Mouse (Mus musculus) large intestine, adult 2 months (tissue): Measurements from ENCODE around the gene Gm49450. TPM values are rescaled to one million over a fixed set of nuclear protein-coding genes. Genes with fewer than 3 reads are reported as not detected.
"Not testable (repeated sequence)": the region's sequence is repeated elsewhere in the genome, so short reads cannot be mapped to it uniquely, and the experiment has no call there.

Experiments used
- DNase-seq: peaks from one replicate; pipeline ENCODE4 v3.0.0-alpha.2; 2012; ENCODE audit warnings: low read depth, low spot score
- WGBS: fragments of 180-500 bp; shearing (Covaris S2); methylation state at CpG from one replicate; pipeline ENCODE4 v1.1.7; 2018; 5-methylcytosine and 5-hydroxymethylcytosine counted together
- polyA plus RNA-seq: library from polyadenylated mRNA; depleted of rRNA; stranded (reverse); fragments of >200 nt; gene quantifications from 2 replicates; pipeline ENCODE4 v1.2.3, GENCODE M21; 2012

The Gm49450 gene
- polyA plus RNA-seq, 1 experiment = 0.55 TPM

DNA sequence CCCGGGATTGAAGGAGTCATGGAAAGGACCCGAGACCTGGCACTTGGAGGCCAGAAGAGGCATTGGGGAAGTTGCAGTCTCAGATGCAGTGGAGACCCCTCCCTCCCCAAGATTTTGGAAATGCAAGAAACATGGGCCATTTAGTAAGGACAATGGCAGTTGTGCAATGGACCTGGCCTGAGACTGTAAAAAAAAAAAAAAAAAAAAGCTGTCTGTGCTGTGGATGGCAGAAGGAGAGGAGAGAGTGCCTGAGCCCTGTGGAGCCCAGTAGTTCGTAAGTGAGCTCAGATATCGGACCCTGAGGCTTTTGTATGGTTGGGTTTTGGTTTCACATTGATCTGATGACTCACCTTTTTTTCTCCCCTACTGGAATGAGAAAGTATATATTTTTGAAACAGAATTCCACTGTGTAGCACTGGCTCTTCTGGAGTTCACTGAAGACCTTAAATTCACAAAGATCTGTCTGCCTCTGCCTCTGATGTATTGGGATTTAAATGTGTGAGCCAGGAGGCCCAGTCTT lies 5.6 kb upstream of the Gm49450 start:
- WGBS = 91% methylated on average over 4 of the region's 4 CpGs
- DNase-seq = no peak

DNA sequence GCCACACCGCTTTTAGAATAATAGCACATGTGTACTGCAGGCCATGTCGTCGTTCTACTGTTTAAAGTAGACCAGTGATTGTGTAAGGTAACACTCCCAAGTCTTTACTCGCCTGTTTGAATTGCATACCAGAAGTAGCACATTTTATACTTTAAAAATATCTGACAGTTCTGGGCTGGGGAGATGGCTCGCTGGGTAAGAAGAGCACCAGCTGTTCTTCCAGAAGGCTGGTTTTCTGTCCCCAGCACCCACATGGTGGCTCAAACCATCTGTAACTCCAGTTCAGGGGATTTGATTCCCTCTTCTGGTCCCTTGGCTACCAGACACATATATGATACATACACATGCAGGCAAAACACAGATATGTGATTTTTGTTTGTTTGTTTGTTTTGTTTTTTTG lies 4.1 kb upstream of the Gm49450 start:
- DNase-seq = no peak
- 76% methylated on average over 5 of the region's 5 CpGs for WGBS

DNA sequence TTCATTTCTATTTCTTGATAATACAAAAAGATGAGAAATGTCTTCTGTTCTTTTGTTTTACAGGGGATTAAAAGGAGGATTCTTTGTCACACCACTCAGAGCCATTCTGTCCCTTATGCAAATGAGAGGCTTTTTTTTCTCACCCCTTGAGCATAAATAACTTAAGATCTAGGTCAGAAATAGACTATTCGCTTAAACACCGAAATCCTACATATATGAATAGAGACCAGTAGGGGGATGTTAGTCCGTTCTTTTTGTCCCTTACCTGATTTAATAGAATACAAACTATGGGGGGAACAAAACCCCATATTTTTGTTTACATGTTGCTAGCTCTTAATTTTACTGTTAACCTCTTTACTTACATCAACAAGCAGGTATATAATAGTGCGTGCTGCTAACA lies 2.6 kb upstream of the Gm49450 start:
- WGBS = 94% methylated on average over 4 of the region's 4 CpGs
- DNase-seq = no peak

DNA sequence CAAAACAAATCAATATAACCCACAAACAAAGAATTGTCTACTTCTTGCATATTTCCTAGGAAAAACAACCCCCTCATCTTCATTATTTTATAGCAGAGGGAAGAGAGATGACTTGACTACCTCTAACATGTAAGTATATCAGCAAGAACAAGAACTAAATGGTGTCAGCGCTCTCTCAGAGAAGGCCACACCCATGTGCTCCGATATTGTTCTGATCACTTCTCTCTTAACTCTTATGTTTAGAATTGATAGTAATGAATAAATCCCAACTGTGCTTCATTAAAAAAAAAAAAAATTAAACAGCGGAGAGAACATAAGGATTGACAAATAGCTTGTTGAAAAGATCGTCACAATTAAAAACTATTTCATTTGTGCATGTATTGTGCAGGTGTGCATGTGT lies 2.0 kb upstream of the Gm49450 start:
- 74% methylated on average over 4 of the region's 4 CpGs for WGBS
- DNase-seq = no peak

GRCm38 (mm10) chr15:98954425-98955253 lies 1.3 kb upstream of the Gm49450 start:
- no peak for DNase-seq

DNA sequence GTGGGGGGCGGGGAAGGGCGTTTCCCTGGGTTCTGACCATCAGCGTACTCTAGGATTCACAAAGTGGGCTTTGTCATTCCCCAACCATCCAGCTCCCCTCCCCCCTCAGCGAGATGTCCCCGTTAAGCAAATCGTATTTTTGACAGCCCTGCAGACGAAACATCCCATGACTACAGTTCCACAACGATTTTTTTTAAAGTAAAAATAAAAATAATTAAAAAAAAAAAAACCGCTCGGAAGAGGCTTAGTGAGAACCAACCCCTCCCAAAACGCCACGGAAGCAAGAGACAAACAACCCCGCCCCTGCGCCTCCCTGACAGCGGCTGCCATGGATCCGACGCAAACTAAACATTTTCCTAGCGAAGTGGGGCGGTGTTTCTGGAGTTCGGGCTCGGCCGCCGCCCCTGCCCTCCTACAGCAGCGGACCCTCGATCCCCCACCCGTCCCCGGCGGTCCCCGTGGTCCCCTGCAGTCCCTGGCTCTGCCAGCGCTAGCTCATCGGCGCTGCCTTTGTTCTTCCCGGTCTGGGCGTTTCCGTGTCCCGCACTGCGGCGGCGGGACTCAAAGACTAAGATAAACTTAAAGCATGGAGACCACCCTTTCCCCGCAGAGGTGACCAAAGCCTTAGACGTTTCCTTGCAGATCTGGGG lies 475 bp downstream of the Gm49450 start:
- DNase-seq = no peak
- WGBS = 1% methylated on average over 41 of the region's 41 CpGs

More at GRCm38 (mm10) chr15:98954425-98955253, 1.3 kb upstream of the Gm49450 start:
- WGBS = 50% methylated on average over 14 of the region's 14 CpGs

- no peak for DNase-seq
Observed at GRCm38 (mm10) chr15:98952063-98952455, 1.3 kb downstream of the Gm49450 start.

DNA sequence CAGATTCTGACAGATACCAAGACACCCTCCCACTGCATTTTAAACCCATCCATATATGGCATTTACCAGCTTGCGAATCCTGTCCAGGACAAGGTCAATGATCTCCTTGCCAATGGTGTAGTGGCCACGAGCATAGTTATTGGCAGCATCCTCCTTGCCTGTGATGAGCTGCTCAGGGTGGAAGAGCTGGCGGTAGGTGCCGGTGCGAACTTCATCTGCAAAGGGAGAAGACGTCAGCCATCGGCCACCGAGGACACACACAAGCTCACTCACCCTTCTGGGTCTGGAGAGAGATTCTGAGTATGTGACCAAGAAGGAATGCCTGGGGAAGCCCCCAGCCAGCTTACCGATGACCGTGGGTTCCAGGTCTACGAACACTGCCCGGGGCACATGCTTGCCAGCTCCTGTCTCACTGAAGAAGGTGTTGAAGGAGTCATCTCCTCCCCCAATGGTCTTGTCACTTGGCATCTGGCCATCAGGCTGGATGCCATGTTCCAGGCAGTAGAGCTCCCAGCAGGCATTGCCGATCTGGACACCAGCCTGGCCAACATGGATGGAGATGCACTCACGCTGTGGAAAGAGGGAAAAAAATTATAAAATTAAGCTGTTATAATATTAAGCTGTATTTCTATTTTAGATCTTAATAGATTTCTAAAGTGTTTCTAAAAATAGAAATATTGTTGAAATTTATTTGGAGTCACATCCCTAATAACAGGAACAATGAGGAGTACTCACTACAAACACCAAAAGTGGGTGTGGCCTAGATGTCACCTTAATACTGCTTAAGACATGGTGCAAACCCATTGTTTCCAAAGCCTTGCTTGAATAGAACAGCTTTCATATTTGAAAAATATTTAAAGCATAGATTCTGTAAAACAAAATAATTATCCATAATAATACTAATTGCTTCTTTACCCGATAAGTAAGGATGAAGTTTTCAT lies 2.0 kb downstream of the Gm49450 start:
- WGBS = 77% methylated on average over 11 of the region's 15 CpGs
- DNase-seq = not testable (repeated sequence)

More at GRCm38 (mm10) chr15:98952063-98952455, 1.3 kb downstream of the Gm49450 start:
- 28% methylated on average over 5 of the region's 5 CpGs for WGBS

- no peak for DNase-seq
- 63% methylated on average over 3 of the region's 3 CpGs for WGBS
Observed at GRCm38 (mm10) chr15:98949607-98949892, 3.8 kb downstream of the Gm49450 start.

- WGBS = 81% methylated on average over 6 of the region's 6 CpGs
- DNase-seq = no peak
Observed at GRCm38 (mm10) chr15:98948857-98949606, 4.3 kb downstream of the Gm49450 start.

GRCm38 (mm10) chr15:98948382-98948781 lies 5.0 kb downstream of the Gm49450 start:
- no peak for DNase-seq

- DNase-seq = no peak
- WGBS = 73% methylated on average over 3 of the region's 3 CpGs
Observed at GRCm38 (mm10) chr15:98947884-98948283, 5.5 kb downstream of the Gm49450 start.

DNA sequence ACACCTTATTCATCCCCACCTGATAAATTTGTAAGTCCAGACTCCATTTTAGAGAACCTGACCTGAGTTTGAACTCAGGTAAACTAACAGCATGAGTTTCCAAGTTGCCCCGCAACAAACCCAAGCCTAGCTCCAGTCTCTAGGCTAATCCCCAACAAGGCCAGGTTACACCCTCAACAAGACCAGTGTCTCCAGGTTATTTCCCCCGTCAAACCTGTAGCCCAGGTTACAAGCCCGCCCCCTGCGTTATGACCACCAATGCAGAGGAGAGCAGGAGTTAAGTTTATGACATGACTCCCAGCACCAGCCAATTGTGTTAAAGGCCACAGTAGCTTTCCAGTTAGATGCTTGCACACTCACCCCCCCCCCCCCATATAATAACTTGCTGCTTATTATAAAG lies 10.2 kb downstream of the Gm49450 start:
- DNase-seq = no peak

DNA sequence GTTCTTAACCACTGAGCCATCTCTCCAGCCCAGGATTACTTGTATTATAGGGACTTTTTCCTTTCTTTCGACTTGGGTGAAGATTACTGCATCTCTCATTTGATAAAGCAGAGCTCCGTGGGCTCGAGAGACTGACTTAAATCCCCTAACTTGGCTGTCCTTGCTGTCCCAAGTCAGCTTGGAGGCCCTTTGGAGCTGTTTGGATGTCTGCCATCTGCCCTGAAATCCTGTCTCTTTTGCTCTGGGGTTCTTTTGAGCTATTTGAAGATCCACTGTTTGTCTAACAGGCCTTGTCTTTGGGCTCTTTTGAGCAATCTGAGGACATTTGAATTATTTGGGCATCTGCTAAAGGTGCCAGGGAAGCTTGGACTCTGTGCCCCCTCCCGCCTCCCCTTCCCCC lies 11.3 kb downstream of the Gm49450 start:
- WGBS = 79% methylated on average over 4 of the region's 4 CpGs
- DNase-seq = no peak

More for the DNA sequence above, 10.2 kb downstream of the Gm49450 start:
- 36% methylated on average over 4 of the region's 4 CpGs for WGBS

- DNase-seq = no peak
- 81% methylated on average over 2 of the region's 2 CpGs for WGBS
Observed at GRCm38 (mm10) chr15:98941539-98941938, 11.8 kb downstream of the Gm49450 start.

GRCm38 (mm10) chr15:98940816-98941215 lies 12.5 kb downstream of the Gm49450 start:
- 75% methylated on average over 10 of the region's 10 CpGs for WGBS
- no peak for DNase-seq

- DNase-seq = no peak
- under 1% methylated on average over 57 of the region's 58 CpGs for WGBS
Observed at GRCm38 (mm10) chr15:98934217-98934839, 19.0 kb downstream of the Gm49450 start, which contains the start of gene Tuba1b. Gene Tuba1b, minus strand, starts transcription at chr15:98934565.

- DNase-seq = peak; percentile 86
- WGBS = under 1% methylated on average over 35 of the region's 35 CpGs
Observed at GRCm38 (mm10) chr15:98933833-98934216, 19.5 kb downstream of the Gm49450 start.
